Mouse (Mus musculus) ES-Bruce4 (cell line): ENCODE data around the gene Cbfb.

ENCODE experiments used
- CTCF ChIP-seq: IDR thresholded peaks from one replicate; pipeline ENCODE4 v1.8.1; 2011; ENCODE audit warnings: low read depth, low read length
- POLR2A ChIP-seq: IDR thresholded peaks from one replicate; pipeline ENCODE4 v1.8.1; 2011; ENCODE audit warnings: low read length; ENCODE audit not compliant: insufficient read depth

DNA sequence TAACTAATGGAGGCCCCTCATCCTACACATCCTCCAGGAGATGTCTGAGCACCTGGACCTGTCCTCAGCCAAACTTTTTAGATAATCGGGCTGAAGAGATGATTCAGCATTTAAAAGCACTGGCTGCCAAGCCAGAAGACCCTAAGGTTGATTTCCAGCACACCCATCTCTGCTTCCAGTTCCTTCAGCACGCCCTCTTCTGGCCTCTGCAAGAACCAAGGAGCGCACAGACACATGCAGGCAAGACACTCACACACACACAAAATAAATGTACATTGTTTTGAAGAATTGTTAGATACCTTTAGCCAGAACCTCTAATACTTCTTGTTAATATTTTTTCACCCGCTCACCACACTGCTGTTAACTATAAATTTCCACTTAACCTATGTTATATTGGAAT, 18.8 kb upstream of the Cbfb start:
- TF ChIP-seq POLR2A, result no peak
- TF ChIP-seq CTCF, result peak; percentile 59
